Mouse (Mus musculus): ENCODE data around the gene Gm21094.
"Not testable (repeated sequence)": the region's sequence is repeated elsewhere in the genome, so short reads cannot be mapped to it uniquely, and the experiment has no call there.

Gene Gm21094

DNA sequence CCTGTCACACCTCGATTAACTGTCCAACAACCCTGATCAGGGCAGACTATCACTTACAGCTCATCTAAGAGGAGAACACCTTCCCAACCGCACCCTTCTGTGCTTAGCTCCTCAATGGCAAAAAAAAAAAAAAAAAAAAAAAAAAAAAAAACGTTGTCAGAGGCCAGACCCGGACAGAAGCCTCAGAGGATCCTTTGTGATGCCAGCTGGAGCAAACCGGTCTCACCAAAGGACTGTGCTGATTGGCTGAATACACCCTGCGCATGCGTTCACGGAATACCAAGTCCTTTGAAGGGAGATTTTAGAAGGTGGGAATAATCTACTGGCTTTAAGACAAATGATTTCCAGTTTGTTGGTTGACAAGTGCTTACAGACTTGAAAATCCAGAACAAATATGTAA is at the start of gene Gm21094:
Gene Gm21094 (minus strand): TSS at position 101 of the 400 bp plus-strand sequence.
- not testable (repeated sequence) for DNase-seq

Measured in lung, postnatal 14 days (tissue).